Mouse (Mus musculus) right cerebral cortex, adult 2 months (tissue): ENCODE results near the gene Cln6.
A peak's percentile ranks its signal among the peaks of the same experiment; 100 is the strongest.
"Not testable (repeated sequence)": the region's sequence is repeated elsewhere in the genome, so short reads cannot be mapped to it uniquely, and the experiment has no call there.

Experiments used
- DNase-seq, 2 experiments: peaks; one replicate each; pipeline ENCODE4 v3.0.0; 2021 to 2022; ENCODE audit warnings: low spot score in 2 of 2

Cln6 gene

DNA sequence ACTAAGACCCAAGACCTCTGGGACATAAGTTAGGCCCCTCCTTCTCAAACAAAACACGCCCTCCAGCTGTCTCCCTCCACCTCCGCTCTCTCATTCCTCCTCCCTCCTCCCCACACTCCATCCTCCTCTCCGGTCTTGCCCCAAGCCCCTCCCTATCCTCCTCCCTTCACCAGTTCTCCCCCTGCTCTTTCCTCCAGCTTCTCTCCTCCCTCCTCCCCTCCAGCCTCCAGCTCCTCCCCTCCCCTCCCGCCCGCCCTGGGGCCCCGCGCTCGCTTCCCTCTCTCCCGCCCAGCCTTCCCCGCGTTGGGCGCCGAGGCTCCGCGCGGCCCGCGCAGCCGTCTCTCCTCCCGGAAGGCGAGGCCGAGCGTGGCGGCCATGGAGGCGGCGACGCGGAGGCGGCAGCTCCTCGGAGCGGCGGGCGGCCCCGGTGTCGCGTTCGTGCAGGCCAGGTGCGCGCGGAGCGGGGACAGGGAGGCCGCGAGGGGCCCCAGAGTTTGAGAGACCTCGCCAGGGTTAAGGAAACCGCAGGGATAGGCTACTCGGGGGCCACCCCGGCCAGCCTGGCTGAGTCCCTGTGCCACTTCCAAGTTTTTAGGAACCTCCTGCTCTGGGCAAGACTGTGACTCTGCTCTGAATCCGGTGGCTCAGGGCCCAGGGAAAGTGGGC lies at the start of gene Cln6:
TSS of gene Cln6 (plus strand) at position 280 of the 666 bp plus-strand sequence.
- peak; percentile 56 to 57 for DNase-seq

DNA sequence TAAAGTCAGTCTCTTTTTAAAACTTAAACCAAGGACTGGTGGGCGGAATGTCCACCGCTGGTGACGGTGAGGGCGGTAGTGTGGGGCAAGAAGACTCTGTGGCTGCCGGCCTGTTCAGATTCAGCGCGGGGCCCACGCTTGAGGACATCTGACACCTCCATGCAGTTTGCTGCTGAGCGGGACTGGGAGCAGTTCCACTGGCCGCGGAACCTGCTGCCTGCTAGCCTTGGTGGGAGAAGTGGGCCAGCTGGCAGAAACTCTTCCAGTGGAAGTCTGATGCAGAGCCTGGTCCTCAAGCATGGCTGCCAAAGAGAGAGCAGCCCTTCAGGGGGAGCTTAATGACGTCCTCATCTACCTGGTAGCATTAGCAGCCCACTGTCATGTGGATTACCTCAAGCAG lies 48.7 kb upstream of the Cln6 start:
- no peak for DNase-seq

DNA sequence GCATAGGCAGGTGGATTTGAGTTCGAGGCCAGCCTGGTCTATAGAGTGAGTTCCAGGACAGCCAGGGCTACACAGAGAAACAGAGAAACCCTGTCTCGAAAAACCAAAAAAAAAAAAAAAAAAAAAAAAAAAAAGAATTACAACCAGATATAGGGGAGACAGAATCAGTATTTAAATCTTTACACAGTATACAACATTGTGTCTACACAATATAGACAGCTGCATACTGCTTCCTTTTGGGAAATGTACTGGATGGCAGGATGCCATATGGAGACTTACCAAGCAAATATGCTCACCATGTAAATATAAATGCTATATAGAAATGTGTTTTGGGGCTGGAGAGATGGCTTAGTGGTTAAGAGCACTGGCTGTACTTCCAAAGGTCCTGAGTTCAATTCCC lies 39.4 kb upstream of the Cln6 start:
- DNase-seq, result not testable (repeated sequence)

DNA sequence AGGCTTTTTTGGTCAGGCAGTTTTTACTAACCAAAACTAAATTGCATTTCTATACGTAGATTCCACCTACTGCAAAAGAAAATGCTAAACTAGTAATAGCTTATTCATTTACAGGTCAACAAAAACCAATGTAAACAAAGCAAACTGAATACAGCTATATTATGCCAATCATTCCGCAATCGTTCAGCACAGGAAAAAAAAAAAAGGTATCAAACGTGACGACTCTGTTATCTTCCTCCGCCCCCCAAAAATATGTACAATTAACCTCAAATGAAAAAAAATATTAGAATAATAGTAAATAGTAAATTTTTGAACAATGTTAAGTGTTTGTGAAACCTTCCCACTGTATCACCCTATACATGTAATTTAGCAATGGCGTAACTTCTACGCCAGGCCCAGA lies 28.5 kb upstream of the Cln6 start:
- DNase-seq, result no peak

DNA sequence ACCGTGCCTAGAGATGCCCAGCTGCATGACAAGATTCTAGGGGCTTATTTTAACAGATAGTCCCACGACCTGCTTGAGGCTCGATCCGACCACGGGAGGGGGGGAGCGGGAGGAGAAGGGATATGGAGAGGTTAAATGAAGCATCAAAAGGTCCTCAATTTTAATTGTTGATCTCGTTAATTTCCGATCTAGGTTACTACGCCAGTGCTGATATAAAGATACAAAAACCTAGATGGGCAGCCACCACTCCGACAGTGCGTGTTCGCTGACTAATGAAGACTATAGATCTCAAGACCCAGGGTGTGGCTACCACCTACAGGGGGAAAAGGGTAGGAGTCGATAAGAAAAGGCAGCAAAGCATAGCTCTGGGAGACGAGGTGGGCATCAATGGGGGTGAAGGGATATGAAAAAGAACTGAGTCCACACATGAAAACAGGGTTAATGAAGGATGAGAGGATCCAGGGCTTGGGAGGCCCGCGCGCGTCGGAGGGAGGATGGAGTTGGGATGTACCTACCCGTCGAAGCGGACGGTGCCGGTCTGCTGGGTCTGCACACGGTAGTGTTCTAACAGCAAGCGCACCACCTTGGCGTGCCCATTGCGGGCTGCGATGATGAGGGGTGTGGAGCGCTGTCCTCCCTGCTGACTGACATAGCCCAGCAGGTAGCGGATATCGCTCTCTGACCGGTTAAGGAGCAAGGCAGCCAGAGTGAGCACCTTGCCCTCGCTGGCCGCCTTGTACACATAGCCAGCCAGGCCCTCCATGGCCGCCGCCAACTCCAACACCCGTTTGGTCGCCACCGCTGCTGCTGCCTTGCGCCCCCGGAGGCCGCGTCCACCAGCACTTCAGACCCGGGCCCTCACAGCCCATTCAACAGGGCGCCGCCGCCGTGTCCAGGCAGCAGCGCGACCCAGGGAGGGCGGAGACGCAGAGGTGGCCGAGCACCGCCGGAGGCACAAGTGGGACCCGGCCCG lies 27.8 kb upstream of the Cln6 start:
- peak; percentile 38 to 56 for DNase-seq

DNA sequence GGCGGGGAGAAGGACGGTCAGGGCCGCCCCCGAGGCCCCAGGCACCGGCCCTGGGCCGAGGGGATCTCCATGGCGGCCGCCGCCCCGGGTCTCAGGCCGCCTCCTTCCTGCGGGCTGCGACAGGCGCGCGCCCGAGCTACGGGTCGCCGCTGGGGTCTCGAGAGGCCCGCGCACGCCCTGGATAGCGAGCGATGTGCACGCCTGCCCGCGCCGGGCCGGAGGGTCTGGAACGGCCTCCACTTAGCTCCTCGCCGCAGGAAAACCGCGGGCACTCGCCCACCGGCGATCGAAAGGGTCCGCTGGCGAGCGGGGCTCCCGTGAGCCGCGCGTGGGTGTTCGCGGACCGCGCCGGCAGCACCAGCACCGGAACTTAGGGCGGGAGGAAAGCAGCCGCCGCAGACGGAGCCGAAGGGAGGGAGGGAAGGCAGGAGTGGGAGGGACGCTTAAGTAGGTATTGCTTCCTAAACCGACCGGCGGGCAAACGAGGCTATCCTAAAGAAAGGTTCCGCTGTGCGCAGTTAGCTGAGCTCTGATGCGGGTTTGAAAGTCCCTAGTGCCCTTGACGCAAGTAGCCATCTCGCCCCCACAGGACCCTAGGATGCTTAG lies 27.0 kb upstream of the Cln6 start, which contains the start of gene Fem1b:
TSS of gene Fem1b (minus strand) at position 419 of the 606 bp plus-strand sequence.
- DNase-seq, result peak; percentile 89 to 92

DNA sequence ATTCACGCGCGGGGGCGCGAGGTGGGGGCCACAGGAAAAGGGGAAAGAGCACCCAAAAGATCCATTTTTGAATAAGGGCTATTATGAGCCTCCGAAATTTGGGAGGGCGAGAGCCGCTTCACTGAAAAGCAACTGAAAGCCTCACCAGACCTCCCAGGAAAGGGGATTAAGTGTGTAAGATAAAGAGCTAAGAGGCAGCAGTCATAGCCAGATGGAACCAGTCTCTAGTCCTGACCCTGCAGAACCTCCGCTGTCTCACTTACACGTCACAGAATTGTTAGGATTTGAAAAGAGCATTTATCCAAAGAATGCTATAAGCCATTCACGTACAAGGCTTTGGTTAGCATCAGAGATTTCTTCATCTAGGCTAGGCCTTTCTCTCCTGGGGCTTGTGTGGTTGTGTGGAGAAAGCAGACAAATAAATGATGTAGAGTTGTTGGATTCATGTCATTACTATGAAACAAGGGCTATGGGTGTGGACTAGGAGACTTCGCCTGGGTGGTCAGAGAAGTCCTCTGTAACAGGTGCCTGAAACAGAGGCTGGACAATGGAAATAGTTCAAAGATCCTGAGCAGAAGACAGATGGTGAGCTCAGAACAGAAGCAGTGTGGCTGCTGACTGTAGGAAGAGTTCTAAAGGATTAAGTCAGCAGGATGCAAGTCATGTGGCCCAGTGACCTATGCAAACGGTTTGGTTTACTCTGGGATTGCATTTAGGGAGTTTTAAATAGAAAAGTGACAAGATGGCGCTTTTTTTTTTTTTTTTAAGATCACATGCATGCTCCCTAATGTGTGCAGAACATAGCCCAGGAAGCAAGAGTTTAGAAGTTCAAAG lies 26.2 kb upstream of the Cln6 start:
- no peak for DNase-seq

DNA sequence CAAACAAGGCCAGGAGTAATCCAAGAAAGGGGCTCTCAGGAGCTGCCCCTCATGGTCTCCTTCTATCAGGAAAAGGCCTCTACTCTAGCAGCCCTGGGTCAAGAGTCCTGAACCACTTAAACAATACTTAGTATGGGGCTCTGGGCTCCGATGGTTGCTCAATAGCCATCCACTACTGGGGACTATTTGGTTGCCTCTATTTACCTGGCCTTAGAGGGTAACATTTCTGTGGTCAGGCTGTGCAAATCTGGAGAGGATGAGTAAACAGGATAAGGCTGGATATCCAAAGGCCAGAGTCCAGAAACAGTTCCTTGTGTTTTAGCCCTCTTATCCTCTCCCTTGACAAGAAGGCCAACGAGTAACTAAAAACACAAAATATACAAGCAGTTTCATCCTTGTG lies 23.8 kb upstream of the Cln6 start:
- no peak for DNase-seq

DNA sequence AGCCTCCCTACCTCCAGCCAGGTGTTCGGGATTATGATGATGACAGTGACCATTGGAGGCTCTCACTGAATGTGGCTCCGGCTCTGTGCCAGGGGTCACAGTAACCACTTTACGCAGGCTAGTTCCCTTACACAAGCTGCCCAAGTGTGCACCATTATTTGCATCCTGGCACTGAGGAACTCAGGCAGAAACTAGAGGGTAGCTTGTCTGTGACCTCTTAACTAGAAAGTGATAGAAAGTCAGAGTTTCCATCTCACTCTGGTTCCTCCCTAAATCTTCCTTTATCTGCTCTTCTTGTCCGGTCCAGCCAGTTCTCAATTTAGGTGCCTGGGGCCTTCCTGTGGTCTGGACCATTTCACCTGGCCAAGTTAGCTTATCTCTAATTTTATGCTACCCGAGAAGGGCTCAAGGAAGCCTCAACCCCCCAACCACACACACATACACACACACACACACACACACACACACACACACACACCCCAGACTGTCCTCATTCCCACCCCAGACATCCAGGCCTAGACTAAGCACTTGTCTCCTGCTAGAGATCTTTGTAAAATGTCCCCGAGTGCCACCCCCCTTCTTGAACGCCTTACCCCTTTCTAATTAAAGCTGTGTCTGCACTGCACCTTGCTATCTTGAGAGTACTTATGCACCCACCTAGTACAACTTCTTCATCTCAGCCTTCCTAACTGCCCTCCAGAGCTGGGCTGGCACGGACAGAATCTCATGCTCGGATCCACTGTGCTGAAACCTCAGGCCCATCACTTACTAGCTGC lies 22.1 kb upstream of the Cln6 start:
- DNase-seq, result no peak

DNA sequence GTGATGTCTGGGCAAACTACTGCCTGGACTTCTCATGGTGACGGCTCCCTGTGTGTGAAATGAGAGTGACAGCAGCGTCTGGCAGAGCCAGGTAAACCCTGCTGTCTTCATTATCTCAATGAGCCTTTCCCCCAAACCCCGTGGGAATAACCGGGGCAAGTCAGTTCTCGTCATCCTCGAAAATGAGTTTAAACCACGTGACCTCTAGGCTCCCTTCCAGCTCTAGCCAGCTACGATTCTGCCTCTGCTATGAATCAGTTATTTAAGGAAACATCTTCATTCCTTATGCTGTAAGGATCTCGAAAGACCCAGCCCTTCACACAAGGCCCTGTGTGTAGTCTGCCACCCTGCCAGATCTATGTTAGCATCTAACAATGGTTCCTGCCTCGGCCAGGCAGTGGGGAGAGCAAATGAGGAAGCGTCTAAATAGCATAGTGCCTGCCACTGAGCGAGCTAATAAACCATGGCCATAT lies 21.4 kb upstream of the Cln6 start:
- DNase-seq, result peak; percentile 40 to 57

DNA sequence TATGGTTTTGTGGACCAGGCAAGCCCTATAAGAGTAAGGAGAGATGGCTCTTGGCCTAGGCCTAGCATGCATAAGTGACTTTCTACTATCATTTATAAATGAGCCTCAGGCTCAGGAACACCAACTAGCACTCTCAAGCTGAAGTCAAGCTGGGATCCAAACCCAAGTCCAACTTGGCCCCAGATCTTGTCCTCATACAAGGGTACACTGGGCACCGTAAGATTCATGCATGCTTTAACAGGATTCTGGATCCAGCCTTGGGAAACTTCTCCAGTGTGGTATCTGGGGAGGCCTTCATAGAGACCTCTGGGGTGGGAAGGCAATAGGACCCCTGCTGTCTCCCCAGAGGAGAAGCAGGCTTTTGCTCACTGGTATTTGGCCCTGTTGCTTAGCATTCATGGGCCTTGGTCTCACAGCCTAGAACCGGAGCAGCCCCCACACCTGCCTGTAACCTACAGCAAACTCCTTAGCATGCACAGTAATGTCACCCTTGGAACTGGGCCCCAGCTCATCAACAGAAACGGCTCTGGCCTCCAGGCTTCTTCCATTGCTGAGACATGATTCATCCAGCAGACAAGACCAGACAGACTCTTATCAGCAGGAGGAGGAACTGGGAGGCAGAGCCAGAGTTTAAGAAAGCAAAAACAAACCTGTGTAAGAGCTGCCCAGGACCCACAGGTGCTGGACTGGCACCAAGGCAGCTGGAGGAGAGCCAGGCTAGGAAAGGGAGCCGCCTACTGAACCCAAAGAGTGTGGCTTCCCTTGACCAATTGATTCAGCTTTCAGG lies 20.6 kb upstream of the Cln6 start:
- no peak for DNase-seq

DNA sequence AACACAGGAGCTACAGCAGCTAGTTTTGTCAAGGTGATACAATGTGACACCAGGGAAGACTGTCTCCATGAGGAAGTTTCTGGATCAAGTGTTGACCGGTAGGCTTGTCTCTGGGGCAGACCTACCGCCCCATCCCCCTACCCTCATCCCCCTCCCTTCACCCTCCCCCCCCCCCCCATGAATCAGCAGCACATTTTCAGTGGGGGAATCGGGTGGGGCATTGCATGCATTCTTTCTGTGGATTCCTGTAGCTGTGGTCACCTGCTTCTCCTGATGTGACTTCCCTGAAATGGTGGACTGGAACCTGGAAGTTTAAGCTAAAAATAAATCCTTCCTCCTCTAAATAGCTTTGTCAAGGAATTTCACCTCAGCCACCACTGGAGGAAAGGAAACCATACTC lies 19.1 kb upstream of the Cln6 start:
- no peak for DNase-seq

DNA sequence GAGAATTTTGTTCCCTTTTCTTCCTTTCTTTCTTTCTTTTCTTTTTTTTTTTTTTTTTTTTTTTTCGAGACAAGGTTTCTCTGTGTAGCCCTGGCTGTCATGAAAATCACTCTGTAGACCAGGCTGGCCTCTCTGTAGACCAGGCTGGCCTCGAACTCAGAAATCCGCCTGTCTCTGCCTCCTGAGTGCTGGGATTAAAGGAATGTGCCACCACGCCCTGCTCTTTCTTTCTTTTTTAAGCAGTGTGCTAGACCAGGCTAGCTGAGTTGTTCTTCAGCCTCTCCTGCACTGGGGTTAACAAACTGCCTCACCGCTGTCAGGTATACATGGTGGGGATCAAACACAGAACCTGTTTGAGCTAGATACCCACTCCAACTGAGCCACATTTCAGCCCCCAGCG lies 18.7 kb upstream of the Cln6 start:
- not testable (repeated sequence) for DNase-seq

DNA sequence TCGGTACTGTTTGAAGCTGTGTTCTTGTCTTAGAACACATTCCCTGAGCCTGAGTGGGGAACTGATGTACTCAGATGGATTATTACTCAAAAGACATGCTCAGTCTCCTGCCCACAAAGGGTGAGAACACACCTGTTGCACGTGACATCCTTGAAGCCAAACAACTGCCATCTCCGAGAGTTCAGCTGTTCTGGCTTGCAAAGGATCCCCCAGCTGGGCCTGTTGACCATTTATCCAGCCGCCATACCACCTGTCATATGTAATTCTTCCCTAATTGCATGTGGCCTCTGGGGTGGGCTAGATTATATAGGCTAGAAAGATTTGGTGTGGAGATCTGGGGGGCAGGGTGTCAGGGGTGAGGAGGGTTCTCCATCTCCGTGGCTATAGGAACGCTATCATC lies 17.8 kb upstream of the Cln6 start:
- DNase-seq, result no peak

DNA sequence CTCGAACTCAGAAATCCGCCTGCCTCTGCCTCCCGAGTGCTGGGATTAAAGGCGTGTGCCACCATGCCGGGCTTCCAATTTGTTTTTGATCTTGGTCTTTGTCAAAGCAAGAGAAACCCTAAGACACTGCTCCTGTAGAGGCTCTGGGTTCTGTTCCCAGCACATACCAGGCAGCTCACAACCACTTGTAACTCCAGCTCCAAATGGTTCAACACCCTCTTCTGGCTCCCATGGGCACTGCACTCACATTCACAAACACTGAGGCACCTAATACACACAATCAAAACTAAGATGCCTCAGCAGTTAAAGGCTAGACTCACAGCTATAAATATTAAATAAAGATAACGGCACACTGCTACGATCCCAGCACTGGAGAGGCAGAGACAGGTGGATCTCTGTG lies 16.8 kb upstream of the Cln6 start:
- no peak for DNase-seq

DNA sequence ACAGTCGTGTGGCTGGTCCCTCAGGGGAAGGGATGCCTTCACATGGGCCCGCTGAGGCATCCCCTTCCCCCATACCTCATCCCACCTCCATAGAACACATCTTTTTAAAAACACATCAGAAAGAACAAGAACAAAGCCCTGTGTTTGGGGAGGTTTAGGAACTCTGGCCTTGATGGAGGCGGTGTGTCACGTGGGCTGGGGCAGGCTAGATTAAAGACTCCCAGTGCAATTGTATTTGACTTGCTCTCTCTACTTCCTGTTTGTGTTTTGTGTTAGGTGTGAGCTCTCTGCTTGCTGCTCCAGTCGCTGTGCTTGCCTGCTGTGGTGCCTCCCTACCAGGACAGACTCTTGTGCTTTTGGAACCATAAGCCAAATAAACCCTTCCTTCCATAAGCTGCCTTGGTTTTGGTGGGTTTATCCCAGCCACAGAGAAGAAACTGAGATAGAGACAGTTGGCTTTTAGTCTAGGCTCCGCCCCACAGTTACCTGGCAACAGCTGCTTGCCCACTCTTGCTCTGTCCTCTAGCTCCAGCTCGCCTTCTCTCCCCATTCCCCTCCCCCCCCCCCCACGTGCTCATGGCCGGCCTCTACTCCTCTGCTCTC lies 12.7 kb upstream of the Cln6 start:
- no peak for DNase-seq

DNA sequence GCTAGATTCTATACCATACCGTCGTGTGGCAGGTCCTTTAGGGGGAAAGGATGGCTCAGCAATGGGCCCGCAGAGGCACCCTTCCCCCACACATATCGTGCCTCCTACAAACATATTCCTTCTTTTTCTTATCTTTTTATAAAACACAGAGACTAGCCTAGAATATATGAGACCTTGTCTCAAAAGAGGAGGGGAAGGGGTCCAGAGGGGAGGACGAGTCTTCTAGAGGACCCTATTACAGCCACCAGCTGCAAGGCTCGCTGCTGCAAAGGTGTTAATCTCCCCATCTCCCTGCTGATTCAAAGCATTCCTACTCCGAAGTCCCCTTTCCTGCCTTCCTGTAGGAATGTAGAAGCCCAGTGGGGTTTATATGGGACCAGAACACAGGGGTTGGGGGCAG lies 12.1 kb upstream of the Cln6 start:
- DNase-seq, result no peak

DNA sequence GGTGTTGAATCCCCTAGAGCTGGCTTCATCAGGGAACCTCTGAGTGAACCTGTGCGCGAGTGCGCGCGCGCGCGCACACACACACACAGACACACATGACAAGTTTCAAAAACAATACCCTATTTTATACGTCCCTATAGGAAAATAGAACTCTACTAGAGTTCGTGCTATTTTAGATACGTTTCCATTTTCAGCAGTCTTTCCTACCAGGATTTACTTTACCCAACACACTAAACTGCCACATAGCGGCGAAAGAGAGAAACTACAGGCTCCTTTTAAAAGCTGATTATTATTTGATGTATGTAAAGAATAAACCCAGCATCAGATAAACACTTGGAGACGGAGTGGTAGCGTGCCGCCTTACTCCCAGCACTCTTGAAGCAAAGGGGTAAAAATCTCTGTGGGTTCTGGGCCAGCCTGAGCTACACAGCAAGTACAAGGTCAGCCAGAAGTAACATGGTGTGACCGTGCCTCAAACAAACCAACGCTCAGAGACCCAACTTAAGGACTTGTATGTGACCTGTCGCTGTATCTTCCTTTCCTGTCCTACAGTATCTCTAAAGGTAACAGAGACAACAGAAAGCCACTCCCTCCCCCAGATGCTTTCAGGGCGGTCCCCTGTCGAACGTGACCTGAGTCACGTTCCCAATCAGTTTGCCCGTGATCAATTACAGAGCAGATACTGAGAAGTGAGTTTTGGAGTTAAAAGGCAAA lies 10.5 kb upstream of the Cln6 start:
- DNase-seq, result peak; percentile 51 to 62

DNA sequence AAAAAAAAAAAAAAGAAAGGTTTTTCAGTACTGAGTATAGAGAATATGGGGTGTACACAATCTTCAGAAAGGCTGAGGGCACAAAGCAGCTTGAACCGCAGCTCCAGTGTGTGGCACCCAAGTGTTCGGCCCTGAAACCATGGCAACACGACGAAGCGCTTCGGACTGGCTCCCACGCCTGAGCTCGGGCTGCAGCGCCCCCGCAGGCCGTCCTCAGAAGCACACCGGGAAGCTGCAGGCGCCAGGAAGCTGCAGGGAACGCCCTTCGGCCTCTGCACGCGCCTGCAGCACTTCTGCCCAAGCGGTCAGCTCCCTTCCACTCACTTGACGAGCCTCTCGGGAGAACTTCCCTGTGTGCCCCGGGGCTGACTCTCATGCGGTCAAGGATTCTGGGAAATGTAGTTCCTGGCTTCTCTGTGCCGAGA lies 9.9 kb upstream of the Cln6 start:
- peak; percentile 91 to 94 for DNase-seq
